Mouse (Mus musculus) kidney, adult 11 months (tissue): ENCODE measurements at regions not wholly inside any gene's neighbourhood (a gene's known extent, or its start where the extent isn't known, plus 50 kb on each side); places are given as distances from the start of the nearest gene placed in this dataset.

ENCODE experiments used
- DNase-seq: peaks from one replicate; pipeline ENCODE4 v3.0.0; 2022

- DNase-seq: no peak
Observed at GRCm38 (mm10) chr15:88229456-88229855, 370.6 kb upstream of the Zdhhc25 start.

- no peak for DNase-seq
Observed at GRCm38 (mm10) chr15:88244606-88245005, 355.5 kb upstream of the Zdhhc25 start.

- no peak for DNase-seq
Observed at GRCm38 (mm10) chr15:88245496-88246246, 354.4 kb upstream of the Zdhhc25 start.

- peak; percentile 73 for DNase-seq
Observed at GRCm38 (mm10) chr15:88247974-88248625, 352.0 kb upstream of the Zdhhc25 start.

GRCm38 (mm10) chr15:88288051-88288450, 312.1 kb upstream of the Zdhhc25 start:
- DNase-seq: no peak

- no peak for DNase-seq
Observed at GRCm38 (mm10) chr15:88288696-88289095, 311.4 kb upstream of the Zdhhc25 start.

- DNase-seq: no peak
Observed at GRCm38 (mm10) chr15:88290740-88291363, 309.2 kb upstream of the Zdhhc25 start.

- no peak for DNase-seq
Observed at GRCm38 (mm10) chr15:88299061-88299460, 301.0 kb upstream of the Zdhhc25 start.

GRCm38 (mm10) chr15:88311158-88311557, 288.9 kb upstream of the Zdhhc25 start:
- DNase-seq: no peak

- no peak for DNase-seq
Observed at GRCm38 (mm10) chr15:88314810-88315459, 285.2 kb upstream of the Zdhhc25 start.

GRCm38 (mm10) chr15:88318048-88318447, 282.1 kb upstream of the Zdhhc25 start:
- no peak for DNase-seq

GRCm38 (mm10) chr15:88319527-88319926, 280.6 kb upstream of the Zdhhc25 start:
- no peak for DNase-seq

GRCm38 (mm10) chr15:88323584-88324375, 276.3 kb upstream of the Zdhhc25 start:
- no peak for DNase-seq

- DNase-seq: no peak
Observed at GRCm38 (mm10) chr15:88325108-88325507, 275.0 kb upstream of the Zdhhc25 start.

GRCm38 (mm10) chr15:88353206-88353605, 246.9 kb upstream of the Zdhhc25 start:
- no peak for DNase-seq

- DNase-seq: no peak
Observed at GRCm38 (mm10) chr15:88360375-88361035, 239.6 kb upstream of the Zdhhc25 start.

GRCm38 (mm10) chr15:88361351-88361750, 238.8 kb upstream of the Zdhhc25 start:
- DNase-seq: no peak

- no peak for DNase-seq
Observed at GRCm38 (mm10) chr15:88362966-88363365, 237.1 kb upstream of the Zdhhc25 start.

GRCm38 (mm10) chr15:88370366-88370765, 229.7 kb upstream of the Zdhhc25 start:
- peak; percentile 17 for DNase-seq

GRCm38 (mm10) chr15:88372039-88372438, 228.1 kb upstream of the Zdhhc25 start:
- no peak for DNase-seq

- no peak for DNase-seq
Observed at GRCm38 (mm10) chr15:88373923-88374322, 226.2 kb upstream of the Zdhhc25 start.

- no peak for DNase-seq
Observed at GRCm38 (mm10) chr15:88379342-88379741, 220.8 kb upstream of the Zdhhc25 start.
